Mouse (Mus musculus) G1E (cell line): Measurements from ENCODE around the gene 1700008O03Rik.

ENCODE experiments used
- CTCF ChIP-seq: IDR thresholded peaks from 2 replicates; pipeline ENCODE4 v1.5.1; 2012; ENCODE audit warnings: low read depth, low read length, inconsistent platforms, mixed read lengths
- GATA1 ChIP-seq: IDR thresholded peaks from 2 replicates; pipeline ENCODE4 v1.6.1; 2012; ENCODE audit warnings: borderline replicate concordance, low read length, inconsistent platforms, mixed read lengths

- TF ChIP-seq CTCF (no peak), GATA1 (no peak)
Measured at GRCm38 (mm10) chr7:44317913-44318312, 67.7 kb downstream of the 1700008O03Rik start.
